Mouse (Mus musculus) liver, postnatal 0 days (tissue): ENCODE measurements around the gene Pfn1.

Experiments used
- CTCF ChIP-seq: sonication (generic); IDR thresholded peaks from 2 replicates; pipeline ENCODE4 v1.5.1; 2016; ENCODE audit warnings: antibody characterized with exemption, low read depth
- EP300 ChIP-seq: IDR thresholded peaks from 2 replicates; pipeline ENCODE4 v1.6.1; 2016; ENCODE audit warnings: antibody characterized with exemption, low read depth, mild to moderate bottlenecking

DNA sequence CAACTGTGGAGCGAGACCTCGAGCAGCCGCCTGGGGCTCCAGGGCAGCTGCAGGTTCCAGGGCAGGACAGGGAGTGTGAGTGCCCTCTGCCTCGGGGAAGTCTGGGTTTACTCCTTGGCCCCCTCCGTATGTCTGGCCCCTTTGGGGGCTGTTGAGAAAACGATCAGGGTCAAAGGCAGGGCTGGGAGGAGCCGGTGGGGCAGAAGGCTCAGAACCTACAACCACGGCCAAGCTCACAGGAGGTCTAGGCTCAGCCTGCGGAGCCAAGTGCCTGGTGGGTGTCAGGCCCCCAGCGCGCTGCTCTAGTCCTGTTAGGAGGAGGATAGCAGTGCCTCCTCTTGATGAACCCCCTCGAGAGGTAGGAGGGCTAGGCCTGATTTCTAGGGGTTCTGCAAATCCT lies 26.7 kb upstream of the Pfn1 start:
- TF ChIP-seq CTCF = no peak
- TF ChIP-seq EP300 = no peak
